Mouse (Mus musculus): Measurements from ENCODE around the gene Fndc5. TPM values are rescaled to one million over a fixed set of nuclear protein-coding genes. Genes with fewer than 3 reads are reported as not detected.

The Fndc5 gene
- polyA plus RNA-seq, 1 experiment from 2014 or later, result 29.1 TPM

- H3K9me3 ChIP-seq (ENCODE audit: control insufficient read depth, low read length), result no peaks in the 10 kb centered on the region
- 76% methylated on average over 7 of the region's 7 CpGs for WGBS
- no peak overlapping the region for H3K4me3 ChIP-seq (ENCODE audit: low read depth, low read length)
- H3K36me3 ChIP-seq (ENCODE audit: control insufficient read depth, insufficient read depth, low read length), result no peaks in the 10 kb centered on the region
- peaks cover 32% of the 10 kb centered on the region for H3K27me3 ChIP-seq (replicated peaks; ENCODE audit: control insufficient read depth, insufficient read depth, low read length)
- DNase-seq (ENCODE audit: low spot score) (no peak), ATAC-seq (ENCODE audit: low read depth) (no peak)
- H3K9ac ChIP-seq (ENCODE audit: low read depth, low read length), result no peak overlapping the region
- H3K4me1 ChIP-seq (ENCODE audit: control insufficient read depth, insufficient read depth, low read length), result no peaks in the 10 kb centered on the region; the same call in 1 of the 2 replicates
- no peak overlapping the region for H3K4me2 ChIP-seq (ENCODE audit: low read depth, low read length)
- H3K27ac ChIP-seq (replicated peaks; ENCODE audit: low read depth, low read length), result no peak overlapping the region
Observed at GRCm38 (mm10) chr4:129108624-129109023, 28.2 kb upstream of the Fndc5 start.

DNA sequence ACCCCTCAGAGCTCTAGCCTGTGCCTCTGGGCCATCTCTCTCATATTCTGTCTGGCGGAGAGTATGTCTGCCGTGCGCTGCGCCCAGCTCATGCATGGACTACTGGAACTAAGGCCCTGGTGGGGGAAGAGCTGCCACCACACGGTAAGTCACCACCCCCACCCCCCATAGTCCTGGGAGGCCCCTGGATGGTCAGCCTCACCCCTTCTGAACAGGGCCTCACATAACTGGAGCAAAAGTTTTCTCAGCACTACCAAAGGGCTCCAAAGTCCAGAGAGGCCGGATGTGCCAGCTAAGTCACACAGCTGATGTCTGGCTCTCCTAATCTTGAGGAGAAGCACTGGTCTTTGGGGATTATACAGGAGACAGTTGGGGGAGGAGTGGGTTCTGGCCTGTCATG lies 26.0 kb upstream of the Fndc5 start:
- H3K27ac ChIP-seq (replicated peaks; ENCODE audit: low read depth, low read length), result no peak overlapping the region
- 83% methylated on average over 6 of the region's 6 CpGs for WGBS
- H3K36me3 ChIP-seq (ENCODE audit: control insufficient read depth, insufficient read depth, low read length), result no peaks in the 10 kb centered on the region
- H3K4me1 ChIP-seq (ENCODE audit: control insufficient read depth, insufficient read depth, low read length), result no peaks in the 10 kb centered on the region; the same call in 1 of the 2 replicates
- H3K4me2 ChIP-seq (ENCODE audit: low read depth, low read length), result no peak overlapping the region
- DNase-seq (ENCODE audit: low spot score), result no peak
- no peak for ATAC-seq (ENCODE audit: low read depth)
- peaks cover 10% of the 10 kb centered on the region for H3K27me3 ChIP-seq (replicated peaks; ENCODE audit: control insufficient read depth, insufficient read depth, low read length)
- no peaks in the 10 kb centered on the region for H3K9me3 ChIP-seq (ENCODE audit: control insufficient read depth, low read length)
- H3K9ac ChIP-seq (ENCODE audit: low read depth, low read length), result no peak overlapping the region
- H3K4me3 ChIP-seq (ENCODE audit: low read depth, low read length), result no peak overlapping the region

DNA sequence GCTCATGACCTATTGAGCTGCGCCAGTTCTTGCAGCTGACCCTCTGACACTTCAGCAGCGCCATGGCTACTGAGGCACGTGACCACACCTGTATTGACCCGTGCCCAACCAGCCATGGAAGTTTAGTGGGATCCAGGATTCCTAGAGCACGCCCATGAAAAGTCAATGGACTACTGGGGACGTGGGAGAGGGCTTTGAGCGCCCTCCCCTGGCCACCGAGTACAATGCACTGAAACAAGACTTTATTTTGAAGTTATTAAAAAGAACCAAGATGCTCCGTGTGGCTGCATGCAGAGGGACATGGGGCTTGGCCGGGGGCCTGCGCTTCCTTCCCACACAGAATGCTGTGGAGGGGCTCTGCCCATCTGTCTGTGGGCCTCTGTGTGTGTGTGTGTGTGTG lies 25.4 kb upstream of the Fndc5 start:
- Histone ChIP-seq H3K4me1 (ENCODE audit: control insufficient read depth, insufficient read depth, low read length) (no peaks in the 10 kb centered on the region; the same call in 1 of the 2 replicates), H3K9ac (ENCODE audit: low read depth, low read length) (no peak overlapping the region), H3K9me3 (ENCODE audit: control insufficient read depth, low read length) (no peaks in the 10 kb centered on the region), H3K36me3 (ENCODE audit: control insufficient read depth, insufficient read depth, low read length) (no peaks in the 10 kb centered on the region), H3K27me3 (replicated peaks; ENCODE audit: control insufficient read depth, insufficient read depth, low read length) (peaks cover 4% of the 10 kb centered on the region), H3K4me2 (ENCODE audit: low read depth, low read length) (no peak overlapping the region), H3K27ac (replicated peaks; ENCODE audit: low read depth, low read length) (no peak overlapping the region), H3K4me3 (ENCODE audit: low read depth, low read length) (no peak overlapping the region)
- no peak for DNase-seq (ENCODE audit: low spot score)
- WGBS, result 56% methylated on average over 11 of the region's 11 CpGs
- ATAC-seq (ENCODE audit: low read depth), result no peak

GRCm38 (mm10) chr4:129112231-129112630 lies 24.6 kb upstream of the Fndc5 start:
- no peak for ATAC-seq (ENCODE audit: low read depth)
- no peak overlapping the region for H3K4me3 ChIP-seq (ENCODE audit: low read depth, low read length)
- H3K4me1 ChIP-seq (ENCODE audit: control insufficient read depth, insufficient read depth, low read length), result no peaks in the 10 kb centered on the region; the same call in 1 of the 2 replicates
- no peaks in the 10 kb centered on the region for H3K9me3 ChIP-seq (ENCODE audit: control insufficient read depth, low read length)
- no peak for DNase-seq (ENCODE audit: low spot score)
- H3K9ac ChIP-seq (ENCODE audit: low read depth, low read length), result 0 out of 2 replicates have a peak overlapping the region, but pooled peaks have one; percentile 25
- no peak overlapping the region for H3K27ac ChIP-seq (replicated peaks; ENCODE audit: low read depth, low read length)
- no peak overlapping the region for H3K4me2 ChIP-seq (ENCODE audit: low read depth, low read length)
- no peaks in the 10 kb centered on the region; the same call in 1 of the 2 replicates for H3K27me3 ChIP-seq (replicated peaks; ENCODE audit: control insufficient read depth, insufficient read depth, low read length)
- WGBS, result 42% methylated on average over 13 of the region's 13 CpGs
- no peaks in the 10 kb centered on the region for H3K36me3 ChIP-seq (ENCODE audit: control insufficient read depth, insufficient read depth, low read length)

- H3K27ac ChIP-seq (replicated peaks; ENCODE audit: low read depth, low read length), result no peak overlapping the region
- H3K4me2 ChIP-seq (ENCODE audit: low read depth, low read length), result no peak overlapping the region
Observed at GRCm38 (mm10) chr4:129113083-129113988, 23.5 kb upstream of the Fndc5 start.

DNA sequence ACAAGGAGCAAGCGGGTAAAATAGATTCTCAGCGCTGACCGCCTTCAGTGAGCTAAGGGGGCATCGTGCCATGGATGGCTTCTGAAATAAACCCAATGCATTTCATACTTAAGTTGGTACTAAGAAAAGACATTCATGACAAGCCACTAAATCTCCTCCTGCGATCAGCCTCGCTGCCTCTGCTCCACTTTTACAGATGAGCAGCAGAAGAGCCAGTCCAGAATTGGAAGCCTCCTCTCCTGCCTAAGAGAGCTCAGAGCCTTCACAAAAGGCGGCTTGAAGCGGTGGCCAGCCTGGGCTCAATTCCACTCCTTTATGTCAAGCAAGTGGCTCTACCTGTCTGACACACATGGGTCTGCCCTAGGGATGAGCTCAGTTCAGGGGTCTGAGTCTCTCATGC lies 20.1 kb upstream of the Fndc5 start:
- H3K9ac ChIP-seq (ENCODE audit: low read depth, low read length), result no peak overlapping the region
- peaks cover 10% of the 10 kb centered on the region; the same call in 1 of the 2 replicates for H3K4me1 ChIP-seq (ENCODE audit: control insufficient read depth, insufficient read depth, low read length)
- WGBS, result 88% methylated on average over 8 of the region's 8 CpGs
- no peaks in the 10 kb centered on the region for H3K36me3 ChIP-seq (ENCODE audit: control insufficient read depth, insufficient read depth, low read length)
- DNase-seq (ENCODE audit: low spot score), result no peak
- ATAC-seq (ENCODE audit: low read depth), result no peak
- no peak overlapping the region for H3K4me2 ChIP-seq (ENCODE audit: low read depth, low read length)
- H3K4me3 ChIP-seq (ENCODE audit: low read depth, low read length), result no peak overlapping the region
- peaks cover 17% of the 10 kb centered on the region for H3K27me3 ChIP-seq (replicated peaks; ENCODE audit: control insufficient read depth, insufficient read depth, low read length)
- no peak overlapping the region for H3K27ac ChIP-seq (replicated peaks; ENCODE audit: low read depth, low read length)
- no peaks in the 10 kb centered on the region for H3K9me3 ChIP-seq (ENCODE audit: control insufficient read depth, low read length)

More at GRCm38 (mm10) chr4:129113083-129113988, 23.5 kb upstream of the Fndc5 start:
- no peak overlapping the region for H3K9ac ChIP-seq (ENCODE audit: low read depth, low read length)
- H3K4me3 ChIP-seq (ENCODE audit: low read depth, low read length), result no peak overlapping the region
- 32% methylated on average over 28 of the region's 28 CpGs for WGBS
- H3K4me1 ChIP-seq (ENCODE audit: control insufficient read depth, insufficient read depth, low read length), result no peaks in the 10 kb centered on the region; the same call in 1 of the 2 replicates
- H3K27me3 ChIP-seq (replicated peaks; ENCODE audit: control insufficient read depth, insufficient read depth, low read length), result no peaks in the 10 kb centered on the region; the same call in 1 of the 2 replicates
- no peaks in the 10 kb centered on the region for H3K9me3 ChIP-seq (ENCODE audit: control insufficient read depth, low read length)
- ATAC-seq (ENCODE audit: low read depth) (peak; percentile 88), DNase-seq (ENCODE audit: low spot score) (peak; percentile 91)
- H3K36me3 ChIP-seq (ENCODE audit: control insufficient read depth, insufficient read depth, low read length), result no peaks in the 10 kb centered on the region

- ATAC-seq (ENCODE audit: low read depth) (no peak), DNase-seq (ENCODE audit: low spot score) (no peak)
- H3K27ac ChIP-seq (replicated peaks; ENCODE audit: low read depth, low read length), result no peak overlapping the region
- no peaks in the 10 kb centered on the region for H3K36me3 ChIP-seq (ENCODE audit: control insufficient read depth, insufficient read depth, low read length)
- H3K4me3 ChIP-seq (ENCODE audit: low read depth, low read length), result no peak overlapping the region
- no peak overlapping the region for H3K4me2 ChIP-seq (ENCODE audit: low read depth, low read length)
- H3K9me3 ChIP-seq (ENCODE audit: control insufficient read depth, low read length), result no peaks in the 10 kb centered on the region
- H3K27me3 ChIP-seq (replicated peaks; ENCODE audit: control insufficient read depth, insufficient read depth, low read length), result peaks cover 26% of the 10 kb centered on the region
- H3K9ac ChIP-seq (ENCODE audit: low read depth, low read length), result no peak overlapping the region
- H3K4me1 ChIP-seq (ENCODE audit: control insufficient read depth, insufficient read depth, low read length), result peaks cover 10% of the 10 kb centered on the region; the same call in 1 of the 2 replicates
- WGBS, result 88% methylated on average over 14 of the region's 14 CpGs
Observed at GRCm38 (mm10) chr4:129117720-129118510, 18.9 kb upstream of the Fndc5 start.

DNA sequence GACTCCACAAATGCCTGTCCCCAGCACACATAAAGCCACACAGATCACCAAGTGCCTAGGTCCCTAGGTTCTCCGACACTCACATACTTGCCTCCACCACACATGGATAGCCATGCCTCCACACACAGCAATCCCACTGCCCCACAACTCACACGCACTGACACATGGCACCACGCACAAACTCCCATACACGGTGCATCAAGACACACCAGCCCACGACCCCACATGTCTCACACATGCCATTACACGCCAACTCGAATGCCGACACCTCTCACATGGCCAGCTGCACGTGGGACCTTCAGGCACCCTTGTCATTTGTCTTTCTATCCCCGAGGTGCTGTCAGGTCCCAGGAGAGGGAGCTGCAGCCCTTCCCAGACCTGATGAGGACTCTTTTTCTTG lies 17.1 kb upstream of the Fndc5 start:
- peaks cover 39% of the 10 kb centered on the region for H3K27me3 ChIP-seq (replicated peaks; ENCODE audit: control insufficient read depth, insufficient read depth, low read length)
- 66% methylated on average over 10 of the region's 10 CpGs for WGBS
- ATAC-seq (ENCODE audit: low read depth), result no peak

More for the DNA sequence above, 17.1 kb upstream of the Fndc5 start:
- Histone ChIP-seq H3K4me1 (ENCODE audit: control insufficient read depth, insufficient read depth, low read length) (peaks cover 10% of the 10 kb centered on the region; the same call in 1 of the 2 replicates), H3K4me3 (ENCODE audit: low read depth, low read length) (no peak overlapping the region), H3K27ac (replicated peaks; ENCODE audit: low read depth, low read length) (no peak overlapping the region), H3K4me2 (ENCODE audit: low read depth, low read length) (no peak overlapping the region), H3K9me3 (ENCODE audit: control insufficient read depth, low read length) (no peaks in the 10 kb centered on the region), H3K9ac (ENCODE audit: low read depth, low read length) (no peak overlapping the region), H3K36me3 (ENCODE audit: control insufficient read depth, insufficient read depth, low read length) (no peaks in the 10 kb centered on the region)
- DNase-seq (ENCODE audit: low spot score), result no peak
